Mouse (Mus musculus): ENCODE data around the gene Stip1. TPM values are rescaled to one million over a fixed set of nuclear protein-coding genes. Genes with fewer than 3 reads are reported as not detected.
"Not testable (repeated sequence)": the region's sequence is repeated elsewhere in the genome, so short reads cannot be mapped to it uniquely, and the experiment has no call there.

Stip1 gene
- polyA plus RNA-seq, 1 experiment from 2014 or later: 207 TPM

- H3K4me1 ChIP-seq (ENCODE audit: control insufficient read depth, insufficient read depth, low read length): peaks cover 30% of the 10 kb centered on the region
- not testable (repeated sequence) for H3K27ac ChIP-seq (ENCODE audit: low read depth, low read length); H3K27me3 ChIP-seq (ENCODE audit: control insufficient read depth, insufficient read depth, low read length); H3K9me3 ChIP-seq (ENCODE audit: control insufficient read depth, low read length); H3K4me2 ChIP-seq (ENCODE audit: low read depth, low read length); H3K36me3 ChIP-seq (ENCODE audit: control insufficient read depth, insufficient read depth, low read length); ATAC-seq (ENCODE audit: low read depth); H3K9ac ChIP-seq (replicated peaks; ENCODE audit: low read depth, low read length); H3K4me3 ChIP-seq (ENCODE audit: low read depth, low read length)
- WGBS: 87% methylated on average over 11 of the region's 11 CpGs
These were observed 35.6 kb upstream of the Stip1 start for GRCm38 (mm10) chr19:7075336-7075735.

- no peaks in the 10 kb centered on the region for H3K9me3 ChIP-seq (ENCODE audit: control insufficient read depth, low read length)
- H3K9ac ChIP-seq (replicated peaks; ENCODE audit: low read depth, low read length): no peak overlapping the region
- no peaks in the 10 kb centered on the region for H3K27me3 ChIP-seq (ENCODE audit: control insufficient read depth, insufficient read depth, low read length)
- H3K4me3 ChIP-seq (ENCODE audit: low read depth, low read length): no peak overlapping the region
- WGBS: 18% methylated on average over 12 of the region's 12 CpGs
- ATAC-seq (ENCODE audit: low read depth): no peak
- H3K4me2 ChIP-seq (ENCODE audit: low read depth, low read length): no peak overlapping the region
- no peak overlapping the region for H3K27ac ChIP-seq (ENCODE audit: low read depth, low read length)
- H3K36me3 ChIP-seq (ENCODE audit: control insufficient read depth, insufficient read depth, low read length): no peaks in the 10 kb centered on the region
- peaks cover 32% of the 10 kb centered on the region for H3K4me1 ChIP-seq (ENCODE audit: control insufficient read depth, insufficient read depth, low read length)
These were observed 34.4 kb upstream of the Stip1 start for GRCm38 (mm10) chr19:7073997-7074781.

GRCm38 (mm10) chr19:7072221-7072620 is 32.5 kb upstream of the Stip1 start:
- Histone ChIP-seq H3K4me3 (ENCODE audit: low read depth, low read length) (no peak overlapping the region), H3K36me3 (ENCODE audit: control insufficient read depth, insufficient read depth, low read length) (no peaks in the 10 kb centered on the region), H3K9ac (replicated peaks; ENCODE audit: low read depth, low read length) (no peak overlapping the region), H3K9me3 (ENCODE audit: control insufficient read depth, low read length) (no peaks in the 10 kb centered on the region), H3K4me1 (ENCODE audit: control insufficient read depth, insufficient read depth, low read length) (peaks cover 40% of the 10 kb centered on the region), H3K27ac (ENCODE audit: low read depth, low read length) (no peak overlapping the region), H3K4me2 (ENCODE audit: low read depth, low read length) (no peak overlapping the region), H3K27me3 (ENCODE audit: control insufficient read depth, insufficient read depth, low read length) (no peaks in the 10 kb centered on the region)
- ATAC-seq (ENCODE audit: low read depth): no peak
- 49% methylated on average over 6 of the region's 6 CpGs for WGBS

- Histone ChIP-seq H3K9ac (replicated peaks; ENCODE audit: low read depth, low read length) (no peak overlapping the region), H3K4me3 (ENCODE audit: low read depth, low read length) (no peak overlapping the region), H3K27ac (ENCODE audit: low read depth, low read length) (no peak overlapping the region), H3K9me3 (ENCODE audit: control insufficient read depth, low read length) (no peaks in the 10 kb centered on the region), H3K36me3 (ENCODE audit: control insufficient read depth, insufficient read depth, low read length) (no peaks in the 10 kb centered on the region), H3K27me3 (ENCODE audit: control insufficient read depth, insufficient read depth, low read length) (no peaks in the 10 kb centered on the region), H3K4me2 (ENCODE audit: low read depth, low read length) (peak overlapping the region; percentile 4; the same call in 1 of the 2 replicates), H3K4me1 (ENCODE audit: control insufficient read depth, insufficient read depth, low read length) (peaks cover 54% of the 10 kb centered on the region)
- ATAC-seq (ENCODE audit: low read depth): no peak
- WGBS: 11% methylated on average over 4 of the region's 4 CpGs
These were observed 31.0 kb upstream of the Stip1 start for GRCm38 (mm10) chr19:7070775-7071174.

- Histone ChIP-seq H3K9ac (replicated peaks; ENCODE audit: low read depth, low read length) (no peak overlapping the region; the same call in 1 of the 2 replicates), H3K4me1 (ENCODE audit: control insufficient read depth, insufficient read depth, low read length) (peaks cover 56% of the 10 kb centered on the region), H3K4me3 (ENCODE audit: low read depth, low read length) (no peak overlapping the region), H3K9me3 (ENCODE audit: control insufficient read depth, low read length) (no peaks in the 10 kb centered on the region), H3K27me3 (ENCODE audit: control insufficient read depth, insufficient read depth, low read length) (no peaks in the 10 kb centered on the region), H3K27ac (ENCODE audit: low read depth, low read length) (no peak overlapping the region), H3K4me2 (ENCODE audit: low read depth, low read length) (peak overlapping the region; percentile 4; the same call in 1 of the 2 replicates), H3K36me3 (ENCODE audit: control insufficient read depth, insufficient read depth, low read length) (no peaks in the 10 kb centered on the region)
- ATAC-seq (ENCODE audit: low read depth): no peak
- WGBS: 2% methylated on average over 33 of the region's 35 CpGs
These were observed 30.3 kb upstream of the Stip1 start for GRCm38 (mm10) chr19:7069781-7070763.

- Histone ChIP-seq H3K4me2 (ENCODE audit: low read depth, low read length) (no peak overlapping the region), H3K4me3 (ENCODE audit: low read depth, low read length) (no peak overlapping the region), H3K4me1 (ENCODE audit: control insufficient read depth, insufficient read depth, low read length) (peaks cover 56% of the 10 kb centered on the region), H3K9ac (replicated peaks; ENCODE audit: low read depth, low read length) (no peak overlapping the region), H3K27ac (ENCODE audit: low read depth, low read length) (no peak overlapping the region), H3K36me3 (ENCODE audit: control insufficient read depth, insufficient read depth, low read length) (no peaks in the 10 kb centered on the region), H3K9me3 (ENCODE audit: control insufficient read depth, low read length) (no peaks in the 10 kb centered on the region), H3K27me3 (ENCODE audit: control insufficient read depth, insufficient read depth, low read length) (no peaks in the 10 kb centered on the region)
- ATAC-seq (ENCODE audit: low read depth): 0 out of 2 replicates have a peak, but pooled peaks have one; percentile 12
- WGBS: 17% methylated on average over 11 of the region's 11 CpGs
These were observed 29.1 kb upstream of the Stip1 start for GRCm38 (mm10) chr19:7068661-7069531.

- peak; percentile 41; the same call in 1 of the 2 replicates for ATAC-seq (ENCODE audit: low read depth)
- H3K9ac ChIP-seq (replicated peaks; ENCODE audit: low read depth, low read length): no peak overlapping the region
- peaks cover 56% of the 10 kb centered on the region for H3K4me1 ChIP-seq (ENCODE audit: control insufficient read depth, insufficient read depth, low read length)
- H3K27ac ChIP-seq (ENCODE audit: low read depth, low read length): no peak overlapping the region
- H3K9me3 ChIP-seq (ENCODE audit: control insufficient read depth, low read length): no peaks in the 10 kb centered on the region
- no peak overlapping the region for H3K4me2 ChIP-seq (ENCODE audit: low read depth, low read length)
- 2% methylated on average over 14 of the region's 14 CpGs for WGBS
- H3K36me3 ChIP-seq (ENCODE audit: control insufficient read depth, insufficient read depth, low read length): no peaks in the 10 kb centered on the region
- H3K27me3 ChIP-seq (ENCODE audit: control insufficient read depth, insufficient read depth, low read length): no peaks in the 10 kb centered on the region; the same call in 1 of the 2 replicates
- H3K4me3 ChIP-seq (ENCODE audit: low read depth, low read length): no peak overlapping the region
These were observed 28.4 kb upstream of the Stip1 start for GRCm38 (mm10) chr19:7068136-7068535.

GRCm38 (mm10) chr19:7067344-7068050 is 27.7 kb upstream of the Stip1 start:
- H3K4me1 ChIP-seq (ENCODE audit: control insufficient read depth, insufficient read depth, low read length): peaks cover 51% of the 10 kb centered on the region
- no peak overlapping the region for H3K9ac ChIP-seq (replicated peaks; ENCODE audit: low read depth, low read length)
- H3K27me3 ChIP-seq (ENCODE audit: control insufficient read depth, insufficient read depth, low read length): no peaks in the 10 kb centered on the region; the same call in 1 of the 2 replicates
- H3K36me3 ChIP-seq (ENCODE audit: control insufficient read depth, insufficient read depth, low read length): no peaks in the 10 kb centered on the region
- ATAC-seq (ENCODE audit: low read depth): 0 out of 2 replicates have a peak, but pooled peaks have one; percentile 3
- no peak overlapping the region for H3K4me3 ChIP-seq (ENCODE audit: low read depth, low read length)
- no peak overlapping the region for H3K4me2 ChIP-seq (ENCODE audit: low read depth, low read length)
- 47% methylated on average over 20 of the region's 20 CpGs for WGBS
- H3K27ac ChIP-seq (ENCODE audit: low read depth, low read length): no peak overlapping the region
- H3K9me3 ChIP-seq (ENCODE audit: control insufficient read depth, low read length): no peaks in the 10 kb centered on the region

Measured in neural tube, embryonic 14.5 days (tissue).